Mouse (Mus musculus): ENCODE measurements around the gene Scgb1a1. TPM values are rescaled to one million over a fixed set of nuclear protein-coding genes. Genes with fewer than 3 reads are reported as not detected.
A peak's percentile ranks its signal among the peaks of the same experiment; 100 is the strongest.

Scgb1a1 gene
- polyA plus RNA-seq, 1 experiment from 2014 or later: not detected

- H3K27me3 ChIP-seq (ENCODE audit: control insufficient read depth, insufficient read depth, low read length): no peaks in the 10 kb centered on the region
- H3K4me2 ChIP-seq (replicated peaks; ENCODE audit: low read depth, low read length): no peak overlapping the region
- H3K4me1 ChIP-seq (ENCODE audit: control insufficient read depth, insufficient read depth, low read length): no peaks in the 10 kb centered on the region
- no peak for ATAC-seq (ENCODE audit: insufficient number of reproducible peaks, insufficient read depth, low FRiP score, low read depth)
- no peaks in the 10 kb centered on the region for H3K9me3 ChIP-seq (ENCODE audit: control insufficient read depth, low read depth, low read length)
- H3K4me3 ChIP-seq (ENCODE audit: low read depth, low read length): no peak overlapping the region
- H3K27ac ChIP-seq (ENCODE audit: low read length): no peak overlapping the region
- no peaks in the 10 kb centered on the region; the same call in 1 of the 2 replicates for H3K36me3 ChIP-seq (ENCODE audit: control insufficient read depth, insufficient read depth, low read length)
- 91% methylated on average over 3 of the region's 3 CpGs for WGBS
- no peak overlapping the region for H3K9ac ChIP-seq (replicated peaks; ENCODE audit: low read depth, low read length)
Observed at GRCm38 (mm10) chr19:9119655-9120425, 32.1 kb upstream of the Scgb1a1 start.

GRCm38 (mm10) chr19:9117275-9117674, 29.5 kb upstream of the Scgb1a1 start:
- Histone ChIP-seq H3K4me3 (ENCODE audit: low read depth, low read length) (no peak overlapping the region), H3K9me3 (ENCODE audit: control insufficient read depth, low read depth, low read length) (no peaks in the 10 kb centered on the region), H3K36me3 (ENCODE audit: control insufficient read depth, insufficient read depth, low read length) (no peaks in the 10 kb centered on the region; the same call in 1 of the 2 replicates), H3K9ac (replicated peaks; ENCODE audit: low read depth, low read length) (no peak overlapping the region), H3K27me3 (ENCODE audit: control insufficient read depth, insufficient read depth, low read length) (no peaks in the 10 kb centered on the region), H3K27ac (ENCODE audit: low read length) (no peak overlapping the region), H3K4me1 (ENCODE audit: control insufficient read depth, insufficient read depth, low read length) (no peaks in the 10 kb centered on the region), H3K4me2 (replicated peaks; ENCODE audit: low read depth, low read length) (no peak overlapping the region)
- no peak for ATAC-seq (ENCODE audit: insufficient number of reproducible peaks, insufficient read depth, low FRiP score, low read depth)
- 73% methylated on average over 5 of the region's 5 CpGs for WGBS

- H3K36me3 ChIP-seq (ENCODE audit: control insufficient read depth, insufficient read depth, low read length): no peaks in the 10 kb centered on the region; the same call in 1 of the 2 replicates
- no peak for ATAC-seq (ENCODE audit: insufficient number of reproducible peaks, insufficient read depth, low FRiP score, low read depth)
- no peak overlapping the region for H3K9ac ChIP-seq (replicated peaks; ENCODE audit: low read depth, low read length)
- WGBS: 79% methylated on average over 4 of the region's 4 CpGs
- H3K27ac ChIP-seq (ENCODE audit: low read length): no peak overlapping the region
- H3K9me3 ChIP-seq (ENCODE audit: control insufficient read depth, low read depth, low read length): no peaks in the 10 kb centered on the region
- no peak overlapping the region for H3K4me2 ChIP-seq (replicated peaks; ENCODE audit: low read depth, low read length)
- H3K4me3 ChIP-seq (ENCODE audit: low read depth, low read length): no peak overlapping the region
- H3K4me1 ChIP-seq (ENCODE audit: control insufficient read depth, insufficient read depth, low read length): no peaks in the 10 kb centered on the region
- no peaks in the 10 kb centered on the region for H3K27me3 ChIP-seq (ENCODE audit: control insufficient read depth, insufficient read depth, low read length)
Observed at GRCm38 (mm10) chr19:9116268-9116667, 28.5 kb upstream of the Scgb1a1 start.

- Histone ChIP-seq H3K4me1 (ENCODE audit: control insufficient read depth, insufficient read depth, low read length) (peaks cover 7% of the 10 kb centered on the region; the same call in 1 of the 2 replicates), H3K9me3 (ENCODE audit: control insufficient read depth, low read depth, low read length) (no peaks in the 10 kb centered on the region), H3K4me2 (replicated peaks; ENCODE audit: low read depth, low read length) (no peak overlapping the region), H3K9ac (replicated peaks; ENCODE audit: low read depth, low read length) (no peak overlapping the region), H3K27ac (ENCODE audit: low read length) (no peak overlapping the region), H3K27me3 (ENCODE audit: control insufficient read depth, insufficient read depth, low read length) (no peaks in the 10 kb centered on the region), H3K36me3 (ENCODE audit: control insufficient read depth, insufficient read depth, low read length) (no peaks in the 10 kb centered on the region; the same call in 1 of the 2 replicates), H3K4me3 (ENCODE audit: low read depth, low read length) (no peak overlapping the region)
- WGBS: 77% methylated on average over 8 of the region's 8 CpGs
- ATAC-seq (ENCODE audit: insufficient number of reproducible peaks, insufficient read depth, low FRiP score, low read depth): no peak
Observed at GRCm38 (mm10) chr19:9112043-9112442, 24.3 kb upstream of the Scgb1a1 start.

- Histone ChIP-seq H3K27ac (ENCODE audit: low read length) (no peak overlapping the region), H3K4me3 (ENCODE audit: low read depth, low read length) (no peak overlapping the region), H3K36me3 (ENCODE audit: control insufficient read depth, insufficient read depth, low read length) (no peaks in the 10 kb centered on the region), H3K4me2 (replicated peaks; ENCODE audit: low read depth, low read length) (no peak overlapping the region), H3K9me3 (ENCODE audit: control insufficient read depth, low read depth, low read length) (no peaks in the 10 kb centered on the region), H3K27me3 (ENCODE audit: control insufficient read depth, insufficient read depth, low read length) (no peaks in the 10 kb centered on the region), H3K4me1 (ENCODE audit: control insufficient read depth, insufficient read depth, low read length) (peaks cover 21% of the 10 kb centered on the region), H3K9ac (replicated peaks; ENCODE audit: low read depth, low read length) (no peak overlapping the region)
- ATAC-seq (ENCODE audit: insufficient number of reproducible peaks, insufficient read depth, low FRiP score, low read depth): peak; percentile 30; the same call in 1 of the 2 replicates
- WGBS: 50% methylated on average over 4 of the region's 4 CpGs
Observed at GRCm38 (mm10) chr19:9110182-9110869, 22.6 kb upstream of the Scgb1a1 start.

DNA sequence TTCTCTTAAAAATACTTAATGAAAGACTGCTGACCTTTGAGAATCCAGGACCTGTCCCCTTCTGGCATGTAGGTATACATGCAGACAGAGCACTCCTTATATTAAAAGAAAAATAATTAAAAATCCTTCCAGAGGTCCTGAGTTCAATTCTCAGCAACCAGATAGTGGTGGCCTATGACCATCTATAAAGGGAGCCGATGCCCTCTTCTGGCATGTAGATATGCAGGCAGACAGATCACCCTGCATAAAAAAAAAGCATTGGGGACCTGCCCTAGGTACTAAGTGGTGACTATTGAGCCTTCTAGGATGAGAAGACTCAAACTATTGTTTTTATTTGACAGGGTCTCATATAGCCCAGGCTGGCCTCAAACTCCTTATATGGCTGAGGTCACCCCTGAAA, 20.8 kb upstream of the Scgb1a1 start:
- H3K27me3 ChIP-seq (ENCODE audit: control insufficient read depth, insufficient read depth, low read length): no peaks in the 10 kb centered on the region
- ATAC-seq (ENCODE audit: insufficient number of reproducible peaks, insufficient read depth, low FRiP score, low read depth): no peak
- H3K4me1 ChIP-seq (ENCODE audit: control insufficient read depth, insufficient read depth, low read length): peaks cover 21% of the 10 kb centered on the region
- no peaks in the 10 kb centered on the region for H3K36me3 ChIP-seq (ENCODE audit: control insufficient read depth, insufficient read depth, low read length)
- H3K4me3 ChIP-seq (ENCODE audit: low read depth, low read length): no peak overlapping the region
- 74% methylated on average over 1 of the region's 1 CpGs for WGBS
- H3K4me2 ChIP-seq (replicated peaks; ENCODE audit: low read depth, low read length): no peak overlapping the region
- H3K27ac ChIP-seq (ENCODE audit: low read length): no peak overlapping the region
- H3K9me3 ChIP-seq (ENCODE audit: control insufficient read depth, low read depth, low read length): no peaks in the 10 kb centered on the region
- H3K9ac ChIP-seq (replicated peaks; ENCODE audit: low read depth, low read length): no peak overlapping the region

DNA sequence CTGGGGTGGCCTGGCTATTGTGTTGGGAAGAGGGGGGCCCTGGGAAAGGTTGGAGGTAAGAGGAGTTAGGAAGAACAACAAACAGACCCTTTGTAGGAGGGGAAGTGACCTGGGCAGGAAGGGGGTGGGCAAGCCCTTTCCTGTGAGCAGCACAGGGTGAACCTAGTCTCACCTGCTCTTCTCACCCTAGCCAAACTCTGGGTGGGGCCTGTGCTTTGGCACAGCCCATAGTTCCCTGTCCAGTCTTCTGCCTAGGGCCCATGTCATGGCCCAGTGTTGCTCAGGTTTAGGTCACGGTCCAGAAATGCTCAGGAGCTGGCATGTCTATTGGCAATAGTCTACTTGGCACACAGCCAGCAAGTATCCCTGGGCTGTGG, 19.6 kb upstream of the Scgb1a1 start:
- 62% methylated on average over 1 of the region's 1 CpGs for WGBS
- peak; percentile 51; the same call in 1 of the 2 replicates for ATAC-seq (ENCODE audit: insufficient number of reproducible peaks, insufficient read depth, low FRiP score, low read depth)
- H3K36me3 ChIP-seq (ENCODE audit: control insufficient read depth, insufficient read depth, low read length): no peaks in the 10 kb centered on the region

GRCm38 (mm10) chr19:9106751-9107378, 19.1 kb upstream of the Scgb1a1 start:
- WGBS: 14% methylated on average over 4 of the region's 4 CpGs
- no peaks in the 10 kb centered on the region for H3K36me3 ChIP-seq (ENCODE audit: control insufficient read depth, insufficient read depth, low read length)

More for the DNA sequence above, 19.6 kb upstream of the Scgb1a1 start:
- Histone ChIP-seq H3K4me2 (replicated peaks; ENCODE audit: low read depth, low read length) (no peak overlapping the region), H3K9ac (replicated peaks; ENCODE audit: low read depth, low read length) (no peak overlapping the region), H3K27me3 (ENCODE audit: control insufficient read depth, insufficient read depth, low read length) (no peaks in the 10 kb centered on the region), H3K4me3 (ENCODE audit: low read depth, low read length) (no peak overlapping the region), H3K9me3 (ENCODE audit: control insufficient read depth, low read depth, low read length) (no peaks in the 10 kb centered on the region), H3K4me1 (ENCODE audit: control insufficient read depth, insufficient read depth, low read length) (peaks cover 21% of the 10 kb centered on the region), H3K27ac (ENCODE audit: low read length) (peak overlapping the region; percentile 53)

More at GRCm38 (mm10) chr19:9106751-9107378, 19.1 kb upstream of the Scgb1a1 start:
- H3K4me3 ChIP-seq (ENCODE audit: low read depth, low read length): no peak overlapping the region
- ATAC-seq (ENCODE audit: insufficient number of reproducible peaks, insufficient read depth, low FRiP score, low read depth): peak; percentile 85
- peak overlapping the region; percentile 53 for H3K27ac ChIP-seq (ENCODE audit: low read length)
- H3K4me1 ChIP-seq (ENCODE audit: control insufficient read depth, insufficient read depth, low read length): peaks cover 21% of the 10 kb centered on the region
- no peaks in the 10 kb centered on the region for H3K9me3 ChIP-seq (ENCODE audit: control insufficient read depth, low read depth, low read length)
- H3K4me2 ChIP-seq (replicated peaks; ENCODE audit: low read depth, low read length): no peak overlapping the region; the same call in 1 of the 2 replicates
- no peaks in the 10 kb centered on the region for H3K27me3 ChIP-seq (ENCODE audit: control insufficient read depth, insufficient read depth, low read length)
- no peak overlapping the region for H3K9ac ChIP-seq (replicated peaks; ENCODE audit: low read depth, low read length)
